Mouse (Mus musculus) CH12.LX (cell line): ENCODE data around the gene Tbc1d30. TPM values are rescaled to one million over a fixed set of nuclear protein-coding genes. Genes with fewer than 3 reads are reported as not detected.

Experiments
- DNase-seq: peaks from one replicate; pipeline ENCODE4 v3.0.0-alpha.2; 2013; ENCODE audit errors: extremely low read depth
- H3K27ac ChIP-seq: 2 replicates; pipeline ENCODE4 v1.5.1; 2012; ENCODE audit warnings: low read depth, mild to moderate bottlenecking, control low read depth, moderate library complexity; ENCODE audit not compliant: insufficient read depth
- H3K27me3 ChIP-seq: replicated peaks from 2 replicates; pipeline ENCODE3; 2012; ENCODE audit warnings: inconsistent platforms
- H3K36me3 ChIP-seq, 2 experiments: replicated peaks in 1 of 2; 2 replicates each; pipeline versions ENCODE3 to v1.6.1; 2012; ENCODE audit warnings: inconsistent platforms in 1 of 2, low read length in 1 of 2, mild to moderate bottlenecking in 1 of 2, mixed read lengths in 1 of 2, moderate library complexity in 1 of 2; ENCODE audit not compliant: control insufficient read depth in 1 of 2, insufficient read depth in 1 of 2
- H3K4me1 ChIP-seq, 2 experiments: 2 replicates each; pipeline ENCODE4 v1.6.1; 2012; ENCODE audit warnings: inconsistent platforms in 1 of 2, moderate library complexity in 1 of 2; ENCODE audit not compliant: insufficient read depth in 2 of 2, control insufficient read depth in 1 of 2
- H3K4me2 ChIP-seq: 2 replicates; pipeline ENCODE4 v1.6.1; 2012; ENCODE audit warnings: low read depth, mild to moderate bottlenecking, control low read depth; ENCODE audit not compliant: poor library complexity, insufficient read depth, severe bottlenecking
- H3K4me3 ChIP-seq, 3 experiments: fragments of 150-350 bp in 1 of 3; sonication (generic) in 1 of 3; replicated peaks in 1 of 3; 2 replicates each; pipeline versions ENCODE3 to v1.5.1; 2011 to 2012; ENCODE audit warnings: low read depth in 2 of 3, low read length in 2 of 3, mild to moderate bottlenecking in 2 of 3, moderate library complexity in 2 of 3, control low read depth in 1 of 3, improper control_type of control experiment in 1 of 3, inconsistent platforms in 1 of 3, mixed read lengths in 1 of 3; ENCODE audit not compliant: poor library complexity in 1 of 3
- H3K79me2 ChIP-seq: replicated peaks from 2 replicates; pipeline ENCODE4 v1.6.1; 2012; ENCODE audit warnings: mild to moderate bottlenecking, moderate library complexity; ENCODE audit not compliant: control insufficient read depth, poor library complexity, insufficient read depth, severe bottlenecking; ENCODE audit errors: extremely low read depth
- H3K9ac ChIP-seq: 2 replicates; pipeline ENCODE4 v1.6.1; 2012; ENCODE audit warnings: low read depth, mild to moderate bottlenecking, control low read depth, moderate library complexity; ENCODE audit not compliant: insufficient read depth
- H3K9me3 ChIP-seq: replicated peaks from 2 replicates; pipeline ENCODE3; 2012; ENCODE audit warnings: low read length, inconsistent platforms, mixed read lengths
- BHLHE40 ChIP-seq: IDR thresholded peaks from 2 replicates; pipeline ENCODE4 v1.6.1; 2011; ENCODE audit warnings: mild to moderate bottlenecking, low read depth, low read length, improper control_type of control experiment
- CHD1 ChIP-seq: IDR thresholded peaks from 2 replicates; pipeline ENCODE4 v1.6.1; 2012; ENCODE audit warnings: low read depth, low read length, improper control_type of control experiment, inconsistent platforms
- CHD2 ChIP-seq: IDR thresholded peaks from 2 replicates; pipeline ENCODE4 v1.6.1; 2011; ENCODE audit warnings: low read length, improper control_type of control experiment
- CTCF ChIP-seq, 2 experiments: IDR thresholded peaks in 1 of 2; conservative IDR thresholded peaks in 1 of 2; 2 replicates each; pipeline ENCODE4 v1.5.1; 2011 to 2012; ENCODE audit warnings: low read depth in 2 of 2, low read length in 2 of 2, improper control_type of control experiment in 1 of 2, inconsistent platforms in 1 of 2, mild to moderate bottlenecking in 1 of 2, moderate library complexity in 1 of 2
- E2F4 ChIP-seq: IDR thresholded peaks from 2 replicates; pipeline ENCODE4 v1.6.1; 2011; ENCODE audit warnings: low read depth, low read length, improper control_type of control experiment; ENCODE audit not compliant: insufficient replicate concordance
- ELF1 ChIP-seq: IDR thresholded peaks from 2 replicates; pipeline ENCODE4 v1.6.1; 2014; ENCODE audit warnings: low read depth, mild to moderate bottlenecking, inconsistent platforms, low read length, improper control_type of control experiment
- EP300 ChIP-seq: IDR thresholded peaks from 2 replicates; pipeline ENCODE4 v1.6.1; 2011; ENCODE audit warnings: low read length, improper control_type of control experiment
- ETS1 ChIP-seq: conservative IDR thresholded peaks from 2 replicates; pipeline ENCODE4 v1.6.1; 2012; ENCODE audit warnings: low read depth, mild to moderate bottlenecking, inconsistent platforms, low read length, improper control_type of control experiment, moderate library complexity
- GABPA ChIP-seq: IDR thresholded peaks from 2 replicates; pipeline ENCODE4 v1.6.1; 2012; ENCODE audit warnings: low read depth, low read length, improper control_type of control experiment, inconsistent platforms; ENCODE audit not compliant: insufficient replicate concordance
- HCFC1 ChIP-seq: IDR thresholded peaks from 2 replicates; pipeline ENCODE4 v1.6.1; 2012; ENCODE audit warnings: low read depth, mild to moderate bottlenecking, inconsistent platforms, low read length, improper control_type of control experiment
- IRF4 ChIP-seq: IDR thresholded peaks from 2 replicates; pipeline ENCODE4 v1.6.1; 2014; ENCODE audit warnings: low read depth, mild to moderate bottlenecking, inconsistent platforms, low read length, improper control_type of control experiment
- JUN ChIP-seq: IDR thresholded peaks from 2 replicates; pipeline ENCODE4 v1.6.1; 2011; ENCODE audit warnings: low read depth, mild to moderate bottlenecking, low read length, improper control_type of control experiment, moderate library complexity; ENCODE audit not compliant: insufficient read depth
- JUND ChIP-seq: conservative IDR thresholded peaks from 2 replicates; pipeline ENCODE4 v1.6.1; 2011; ENCODE audit warnings: low read depth, low read length, improper control_type of control experiment
- KAT2A ChIP-seq: IDR thresholded peaks from 2 replicates; pipeline ENCODE4 v1.6.1; 2012; ENCODE audit warnings: low read length, improper control_type of control experiment, inconsistent platforms; ENCODE audit not compliant: insufficient replicate concordance
- MAX ChIP-seq: IDR thresholded peaks from 2 replicates; pipeline ENCODE4 v1.6.1; 2011; ENCODE audit warnings: low read length, improper control_type of control experiment
- MAZ ChIP-seq: IDR thresholded peaks from 2 replicates; pipeline ENCODE4 v1.6.1; 2012; ENCODE audit warnings: low read depth, mild to moderate bottlenecking, inconsistent platforms, low read length, improper control_type of control experiment, moderate library complexity
- MXI1 ChIP-seq: IDR thresholded peaks from 2 replicates; pipeline ENCODE4 v1.6.1; 2011; ENCODE audit warnings: mild to moderate bottlenecking, low read depth, low read length, improper control_type of control experiment
- MYC ChIP-seq: IDR thresholded peaks from 2 replicates; pipeline ENCODE4 v1.6.1; 2011; ENCODE audit warnings: low read depth, mild to moderate bottlenecking, improper control_type of control experiment, low read length
- NELFE ChIP-seq: IDR thresholded peaks from 2 replicates; pipeline ENCODE4 v1.6.1; 2011; ENCODE audit warnings: low read depth, low read length, improper control_type of control experiment
- NRF1 ChIP-seq: IDR thresholded peaks from 2 replicates; pipeline ENCODE4 v1.6.1; 2014; ENCODE audit warnings: low read depth, mild to moderate bottlenecking, inconsistent platforms, low read length, improper control_type of control experiment, moderate library complexity
- PAX5 ChIP-seq: IDR thresholded peaks from 2 replicates; pipeline ENCODE4 v1.6.1; 2012; ENCODE audit warnings: low read length, inconsistent platforms, mixed read lengths
- POLR2AphosphoS2 ChIP-seq: IDR thresholded peaks from 2 replicates; pipeline ENCODE4 v1.6.1; 2011; ENCODE audit warnings: low read depth, low read length, improper control_type of control experiment
- RAD21 ChIP-seq: IDR thresholded peaks from 2 replicates; pipeline ENCODE4 v1.6.1; 2011; ENCODE audit warnings: low read depth, mild to moderate bottlenecking, low read length, improper control_type of control experiment, moderate library complexity
- SIN3A ChIP-seq: IDR thresholded peaks from 2 replicates; pipeline ENCODE4 v1.6.1; 2012; ENCODE audit warnings: low read length, improper control_type of control experiment, inconsistent platforms
- SMC3 ChIP-seq: IDR thresholded peaks from 2 replicates; pipeline ENCODE4 v1.6.1; 2011; ENCODE audit warnings: low read depth, low read length, improper control_type of control experiment
- TCF12 ChIP-seq: IDR thresholded peaks from 2 replicates; pipeline ENCODE4 v1.6.1; 2014; ENCODE audit warnings: low read depth, mild to moderate bottlenecking, inconsistent platforms, low read length, improper control_type of control experiment
- UBTF ChIP-seq: IDR thresholded peaks from 2 replicates; pipeline ENCODE4 v1.6.1; 2012; ENCODE audit warnings: low read depth, mild to moderate bottlenecking, inconsistent platforms, low read length, improper control_type of control experiment, moderate library complexity
- USF1 ChIP-seq: IDR thresholded peaks from 2 replicates; pipeline ENCODE4 v1.6.1; 2014; ENCODE audit warnings: low read depth, mild to moderate bottlenecking, inconsistent platforms, low read length, improper control_type of control experiment
- USF2 ChIP-seq: conservative IDR thresholded peaks from 2 replicates; pipeline ENCODE4 v1.6.1; 2011; ENCODE audit warnings: low read depth, low read length, improper control_type of control experiment
- ZC3H11A ChIP-seq: IDR thresholded peaks from 2 replicates; pipeline ENCODE4 v1.6.1; 2012; ENCODE audit warnings: low read depth, mild to moderate bottlenecking, inconsistent platforms, low read length, improper control_type of control experiment
- ZKSCAN1 ChIP-seq: IDR thresholded peaks from 2 replicates; pipeline ENCODE4 v1.6.1; 2012; ENCODE audit warnings: low read depth, inconsistent platforms, low read length, improper control_type of control experiment, borderline replicate concordance
- ZMIZ1 ChIP-seq: IDR thresholded peaks from 2 replicates; pipeline ENCODE4 v1.6.1; 2012; ENCODE audit warnings: low read depth, mild to moderate bottlenecking, inconsistent platforms, low read length, improper control_type of control experiment
- ZNF384 ChIP-seq: IDR thresholded peaks from 2 replicates; pipeline ENCODE4 v1.6.1; 2012; ENCODE audit warnings: low read depth, low read length, improper control_type of control experiment, inconsistent platforms
- dilution Hi-C: fragments of 300-500 bp; cut with MboI; formaldehyde crosslinking; loops from 2 replicates; pipeline ENCODE4 v1.14.3; 2020; ENCODE audit warnings: low sequenced_read_pairs; ENCODE audit not compliant: extremely low pct_unique_long_range_greater_than_20kb, extremely low pct_ligation_motif_present
- in situ Hi-C: fragments of 300-500 bp; cut with MboI; formaldehyde crosslinking; loops from 3 replicates; pipeline ENCODE4 v1.14.3; 2019; ENCODE audit warnings: low sequenced_read_pairs, low pct_ligation_motif_present, low pct_unique_long_range_greater_than_20kb, mixed read lengths
- polyA plus RNA-seq: library from polyadenylated mRNA; unstranded; fragments of >175 nt; gene quantifications from 2 replicates; pipeline ENCODE4 v1.2.1, GENCODE M21; 2012; ENCODE audit warnings: low read depth; ENCODE audit not compliant: insufficient read length
- total RNA-seq, 2 experiments: library from RNA; depleted of rRNA; stranded (reverse); fragments of 300-350 nt in 1 of 2; fragments of >200 nt in 1 of 2; gene quantifications; 2 replicates each; pipeline ENCODE4 v1.2.3; 2012 to 2014

The Tbc1d30 gene
- total and polyA plus RNA-seq, 3 experiments = 0.16 TPM; not detected in 2

DNA sequence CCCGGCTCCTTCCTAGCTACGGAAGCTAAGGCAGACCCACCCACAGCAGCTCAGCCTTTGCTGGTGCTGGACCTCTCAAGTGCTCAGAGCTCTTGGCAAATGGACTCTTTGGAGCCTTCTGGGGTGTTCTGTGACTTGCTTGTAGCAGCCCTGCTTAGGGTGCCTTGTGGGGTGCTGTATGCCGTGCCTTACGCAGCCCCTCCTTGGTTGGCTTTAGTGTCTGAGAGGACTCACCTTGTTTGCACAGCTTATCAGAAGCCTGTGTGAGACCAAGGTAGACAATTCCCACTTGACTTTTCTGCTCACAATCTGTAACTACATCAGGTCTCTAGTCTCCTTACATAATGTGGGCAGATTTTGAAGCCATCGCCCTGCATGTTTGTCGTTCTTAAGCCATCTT, 34.6 kb upstream of the Tbc1d30 start:
- Histone ChIP-seq H3K27me3 (no peaks in the 10 kb centered on the region), H3K9ac (no peak overlapping the region), H3K79me2 (no peaks in the 10 kb centered on the region), H3K27ac (no peak overlapping the region), H3K4me2 (no peak overlapping the region), H3K4me1 (peaks cover 4 to 5% of the 10 kb centered on the region in 2 experiments; a peak in 3 of 4 replicates), H3K36me3 (peaks cover 90 to 99% of the 10 kb centered on the region in 2 experiments), H3K4me3 (no peak overlapping the region), H3K9me3 (no peaks in the 10 kb centered on the region)
- DNase-seq = no peak
- in situ Hi-C loops (no loop called here), dilution Hi-C loops (no loop called here)
- no peak for TF ChIP-seq BHLHE40
- no peak for TF ChIP-seq TCF12
- TF ChIP-seq UBTF = no peak
- no peak for TF ChIP-seq RAD21
- no peak for TF ChIP-seq ELF1
- TF ChIP-seq IRF4 = no peak
- TF ChIP-seq SIN3A = no peak
- no peak for TF ChIP-seq E2F4
- TF ChIP-seq ZC3H11A = no peak

DNA sequence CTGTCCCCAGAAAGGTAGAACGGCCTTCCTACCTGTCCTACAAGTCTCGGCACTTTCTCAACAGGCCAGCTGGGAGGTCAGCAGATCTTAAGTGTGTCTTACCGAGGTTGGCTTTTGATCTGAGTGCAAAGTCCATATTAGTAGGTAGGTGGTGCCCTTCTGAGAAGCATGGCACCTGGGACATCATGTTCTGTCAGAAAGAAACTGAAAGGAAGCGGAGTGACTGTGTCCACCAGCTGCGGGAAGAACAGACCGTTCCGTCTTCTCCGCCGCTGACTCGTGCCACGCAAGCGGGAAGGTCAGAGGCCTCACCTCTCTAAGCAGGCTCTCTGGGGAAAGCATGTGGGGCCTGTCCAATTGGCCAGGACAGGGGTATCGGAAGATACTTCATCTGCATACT, 33.6 kb upstream of the Tbc1d30 start:
- Histone ChIP-seq H3K9ac (no peak overlapping the region), H3K4me2 (0 out of 2 replicates have a peak overlapping the region, but pooled peaks have one; percentile 3), H3K79me2 (no peaks in the 10 kb centered on the region), H3K36me3 (peaks cover 85 to 97% of the 10 kb centered on the region in 2 experiments), H3K4me1 (peaks cover 4 to 5% of the 10 kb centered on the region in 2 experiments; a peak in 3 of 4 replicates), H3K9me3 (no peaks in the 10 kb centered on the region), H3K27me3 (no peaks in the 10 kb centered on the region), H3K4me3 (no peak overlapping the region), H3K27ac (peak overlapping the region; percentile 72)
- dilution Hi-C loops = no loop called here
- in situ Hi-C loops = no loop called here
- peak; percentile 25 for DNase-seq
- peak; percentile 94 for TF ChIP-seq TCF12
- TF ChIP-seq MAX = no peak
- TF ChIP-seq GABPA = no peak
- TF ChIP-seq CTCF (conservative IDR thresholded peaks at IDR 0.05 in 1 of 2, IDR thresholded peaks at IDR 0.05 in 1 of 2; ENCODE audit: low read depth in 2 of 2, low read length in 2 of 2) = peak in 1 of 2 experiments; percentile 49; a peak in 2 of 4 replicates
- TF ChIP-seq CHD1 = no peak
- no peak for TF ChIP-seq E2F4
- no peak for TF ChIP-seq MAZ
- peak; percentile 98 for TF ChIP-seq BHLHE40
- no peak for TF ChIP-seq NRF1
- TF ChIP-seq PAX5 = no peak
- no peak for TF ChIP-seq KAT2A
- peak; percentile 37 for TF ChIP-seq SMC3
- TF ChIP-seq JUN = peak; percentile 24; the same call in 1 of the 2 replicates
- TF ChIP-seq ZKSCAN1 = no peak
- 0 out of 2 replicates have a peak, but pooled peaks have one; percentile 37 for TF ChIP-seq JUND
- no peak for TF ChIP-seq USF1
- TF ChIP-seq ETS1 = peak; percentile 93
- peak; percentile 52; the same call in 1 of the 2 replicates for TF ChIP-seq MXI1
- peak; percentile 62; the same call in 1 of the 2 replicates for TF ChIP-seq SIN3A
- no peak for TF ChIP-seq ZMIZ1
- peak; percentile 71 for TF ChIP-seq MYC
- no peak for TF ChIP-seq POLR2AphosphoS2
- TF ChIP-seq CHD2 = no peak; the same call in 1 of the 2 replicates
- no peak for TF ChIP-seq UBTF
- TF ChIP-seq EP300 = peak; percentile 82
- no peak; the same call in 1 of the 2 replicates for TF ChIP-seq RAD21
- no peak for TF ChIP-seq NELFE
- TF ChIP-seq USF2 = no peak
- peak; percentile 86 for TF ChIP-seq IRF4
- no peak for TF ChIP-seq HCFC1
- no peak for TF ChIP-seq ZNF384
